Mouse (Mus musculus) heart, adult 9 months (tissue): ENCODE measurements around the gene Pip5kl1.

Source experiments
- DNase-seq, 2 experiments: peaks; one replicate each; pipeline ENCODE4 v3.0.0; 2022; ENCODE audit warnings: low spot score in 2 of 2

Gene Pip5kl1

GRCm38 (mm10) chr2:32547964-32548739 lies 26.4 kb upstream of the Pip5kl1 start:
- peak; percentile 63 to 64 for DNase-seq

GRCm38 (mm10) chr2:32549171-32549570 lies 25.4 kb upstream of the Pip5kl1 start:
- no peak for DNase-seq

GRCm38 (mm10) chr2:32549764-32550163 lies 24.8 kb upstream of the Pip5kl1 start:
- DNase-seq, result peak; percentile 82 to 86

GRCm38 (mm10) chr2:32551236-32551635 lies 23.4 kb upstream of the Pip5kl1 start:
- no peak for DNase-seq

- no peak for DNase-seq
These were observed 20.9 kb upstream of the Pip5kl1 start for GRCm38 (mm10) chr2:32553592-32554148.

- DNase-seq, result no peak
These were observed 19.1 kb upstream of the Pip5kl1 start for GRCm38 (mm10) chr2:32555484-32555883.

- DNase-seq, result no peak
These were observed 18.6 kb upstream of the Pip5kl1 start for GRCm38 (mm10) chr2:32556019-32556418.

- DNase-seq, result no peak
These were observed 15.0 kb upstream of the Pip5kl1 start for GRCm38 (mm10) chr2:32559570-32559969.

- peak; percentile 59 to 75 for DNase-seq
These were observed 8.0 kb upstream of the Pip5kl1 start for GRCm38 (mm10) chr2:32566536-32567063.

GRCm38 (mm10) chr2:32568149-32568548 lies 6.4 kb upstream of the Pip5kl1 start:
- DNase-seq, result no peak

GRCm38 (mm10) chr2:32568941-32569340 lies 5.7 kb upstream of the Pip5kl1 start:
- no peak for DNase-seq

GRCm38 (mm10) chr2:32570698-32571494 lies 3.7 kb upstream of the Pip5kl1 start, which contains the start of gene Dpm2:
Gene Dpm2 (plus strand): TSS chr2:32570858.
- peak; percentile 90 to 92 for DNase-seq

- DNase-seq, result no peak
These were observed 2.4 kb upstream of the Pip5kl1 start for GRCm38 (mm10) chr2:32572196-32572595.

GRCm38 (mm10) chr2:32574901-32575585 lies 446 bp downstream of the Pip5kl1 start:
- DNase-seq, result no peak

GRCm38 (mm10) chr2:32575586-32576160 lies 1.1 kb downstream of the Pip5kl1 start, which contains the start of gene 9430097D07Rik:
Gene 9430097D07Rik (minus strand): TSS chr2:32575684.
- DNase-seq, result no peak

- no peak for DNase-seq
These were observed 1.9 kb downstream of the Pip5kl1 start for GRCm38 (mm10) chr2:32576532-32576931.

- DNase-seq, result no peak
These were observed 3.8 kb downstream of the Pip5kl1 start for GRCm38 (mm10) chr2:32578146-32579046.

- DNase-seq, result no peak
These were observed 7.0 kb downstream of the Pip5kl1 start for GRCm38 (mm10) chr2:32581450-32582095.
